Mouse (Mus musculus): ENCODE measurements around the gene Chn2.

DNA sequence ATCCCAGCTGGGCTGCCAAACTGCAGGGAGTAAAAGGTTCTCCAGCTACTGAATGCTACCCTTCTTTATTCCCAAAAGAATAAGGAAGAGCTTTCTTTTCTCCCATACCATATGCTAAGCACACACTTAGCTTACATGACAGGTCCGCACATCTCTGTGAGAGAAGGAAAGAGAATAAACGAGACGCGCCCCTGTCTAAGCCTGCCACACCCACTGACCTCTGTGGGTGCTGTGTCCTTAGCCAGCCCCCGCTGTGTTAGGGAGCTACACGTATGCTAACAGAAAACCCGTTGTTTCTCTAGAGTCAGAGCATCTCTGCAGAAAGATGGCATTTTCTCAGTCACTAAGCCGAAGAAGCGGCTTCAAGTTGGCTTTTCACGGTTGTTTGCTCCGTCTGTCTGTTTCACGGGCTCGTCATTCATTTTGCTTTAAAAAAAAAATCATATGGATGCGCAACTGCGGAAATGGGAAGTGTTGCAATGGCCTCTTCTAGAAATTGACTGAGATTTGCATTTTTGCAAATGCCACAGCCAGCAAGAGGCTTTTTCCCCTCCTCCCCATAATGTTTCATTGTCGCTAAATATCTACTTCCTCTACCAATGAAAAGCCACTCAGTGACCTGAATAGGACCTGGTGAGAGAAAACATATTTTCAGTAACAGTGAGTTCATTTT lies 30.8 kb upstream of the Chn2 start:
- TF ChIP-seq CTCF (IDR thresholded peaks at IDR 0.05; ENCODE audit: borderline replicate concordance, insufficient read depth, low read depth, low read length) (no peak), POLR2A (IDR thresholded peaks at IDR 0.05; ENCODE audit: borderline replicate concordance, insufficient read depth, low read length) (no peak)

Measured in cerebellum, adult 2 months (tissue).